Comparison of ENCODE assay signal across 10 mouse cellular contexts in genomic region chr11:121109986-121110385, GRCm38 (mm10). TPM values are rescaled to one million over a fixed set of nuclear protein-coding genes. Genes with fewer than 3 reads are reported as not detected.
DNase-seq lines count a peak whose midpoint lies in the region; ATAC-seq and TF ChIP-seq lines count a peak whose summit lies in the region.
"Had no signal": no experiment of that assay in that cellular context is flagged by ENCODE, and none has a peak within 500 bp of the region (broad histone marks: within the 10 kb centered on the region; RNA-seq: fewer than 3 reads in every experiment).

No protein-coding gene starts in this region.

- DNase-seq in cerebellum, adult 11 months, result peak; percentile 13
- DNase-seq in right cerebral cortex, postnatal 10 days (ENCODE audit: low spot score in 2 of 2), result peak; percentile 70
- DNase-seq in right cerebral cortex, postnatal 25 days, result no peak
- peak; percentile 92 for DNase-seq in lung, embryonic 14.5 days
- no peak for DNase-seq in spleen, postnatal 14 days (ENCODE audit: low spot score in 2 of 2)

- H3K36me3 ChIP-seq in heart, embryonic 11.5 days (ENCODE audit: control insufficient read depth, insufficient read depth, low read length), result no peaks in the 10 kb centered on the region
- no peaks in the 10 kb centered on the region for H3K36me3 ChIP-seq in lung, embryonic 14.5 days (ENCODE audit: insufficient read depth)
- H3K36me3 ChIP-seq: limb, embryonic 12.5 days had no signal

- H3K9me3 ChIP-seq in heart, embryonic 11.5 days (replicated peaks; ENCODE audit: control insufficient read depth, low read length), result no peaks in the 10 kb centered on the region
- H3K9me3 ChIP-seq in lung, embryonic 14.5 days (ENCODE audit: low read depth, low read length), result no peaks in the 10 kb centered on the region
- H3K9me3 ChIP-seq: limb, embryonic 12.5 days had no signal

- no peak overlapping the region for H3K9ac ChIP-seq in heart, embryonic 11.5 days (ENCODE audit: low read depth, low read length)
- no peak overlapping the region for H3K9ac ChIP-seq in lung, embryonic 14.5 days
- H3K9ac ChIP-seq: limb, embryonic 12.5 days had no signal

- no peak overlapping the region for H3K27ac ChIP-seq in heart, embryonic 11.5 days (ENCODE audit: low read depth, low read length)
- H3K27ac ChIP-seq in lung, embryonic 14.5 days (ENCODE audit: low read depth), result no peak overlapping the region
- H3K27ac ChIP-seq: limb, embryonic 12.5 days had no signal

- ATAC-seq in cerebellum, adult (ENCODE audit: insufficient number of reproducible peaks, low FRiP score, low TSS enrichment), result no peak
- peak; percentile 65; the same call in 1 of the 2 replicates for ATAC-seq in heart, embryonic 11.5 days (replicated peaks; ENCODE audit: insufficient number of reproducible peaks, low FRiP score, low TSS enrichment)
- ATAC-seq in lung, embryonic 14.5 days (ENCODE audit: insufficient read depth), result peak; percentile 84
- ATAC-seq in activated CD4-positive, CD25-positive, alpha-beta regulatory T cell, adult 4 months, result no peak

- H3K4me1 ChIP-seq in heart, embryonic 11.5 days (ENCODE audit: control insufficient read depth, insufficient read depth, low read length), result peaks cover 22% of the 10 kb centered on the region
- peaks cover 8% of the 10 kb centered on the region for H3K4me1 ChIP-seq in lung, embryonic 14.5 days (ENCODE audit: insufficient read depth)

- no peak overlapping the region for H3K4me2 ChIP-seq in heart, embryonic 11.5 days
- H3K4me2 ChIP-seq in lung, embryonic 14.5 days, result no peak overlapping the region
- H3K4me2 ChIP-seq: limb, embryonic 12.5 days had no signal

- no peak overlapping the region for H3K4me3 ChIP-seq in heart, embryonic 11.5 days (ENCODE audit: low read depth, low read length)
- H3K4me3 ChIP-seq in lung, embryonic 14.5 days (ENCODE audit: low read depth, low read length), result no peak overlapping the region
- H3K4me3 ChIP-seq: limb, embryonic 12.5 days had no signal

- no peak for TF ChIP-seq CTCF in lung, embryonic 14.5 days (IDR thresholded peaks at IDR 0.05; ENCODE audit: low read depth)

- H3K27me3 ChIP-seq in heart, embryonic 11.5 days (ENCODE audit: control insufficient read depth, insufficient read depth, low read length), result 0 out of 2 replicates have a peak, but pooled peaks cover 8% of the 10 kb centered on the region
- no peaks in the 10 kb centered on the region for H3K27me3 ChIP-seq in lung, embryonic 14.5 days (ENCODE audit: insufficient read depth, low read length)
- H3K27me3 ChIP-seq: limb, embryonic 12.5 days had no signal

- WGBS in heart, embryonic 11.5 days (ENCODE audit: insufficient replicate concordance), result 10% methylated on average over 2 of the region's 2 CpGs
- WGBS in lung, embryonic 14.5 days, result 2% methylated on average over 2 of the region's 2 CpGs

RNA-seq across cellular contexts. Expression of gene Tex19.2, which starts 8.5 kb away (rescaled TPM):
- polyA plus RNA-seq in heart, embryonic 11.5 days (2014; fragmentation: Nextera tagmentation; extraction: Ambion mirVana), result not detected in 2 replicates
- polyA plus RNA-seq in lung, embryonic 14.5 days (2014; fragmentation: Nextera tagmentation; extraction: Ambion mirVana), result not detected in 2 replicates
- polyA plus RNA-seq in activated CD4-positive, CD25-positive, alpha-beta regulatory T cell, adult 4 months (2017; shearing (Covaris generic)), result not detected
- polyA plus RNA-seq: limb, embryonic 12.5 days; stomach, embryonic 14.5 days had no signal

RNA-seq across cellular contexts. Expression of gene Sectm1a, which starts 29.0 kb away (rescaled TPM):
- not detected in 2 replicates for polyA plus RNA-seq in heart, embryonic 11.5 days (2014; fragmentation: Nextera tagmentation; extraction: Ambion mirVana)
- 0.30 TPM in 1 of 2 replicates, not detected in the other for polyA plus RNA-seq in lung, embryonic 14.5 days (2014; fragmentation: Nextera tagmentation; extraction: Ambion mirVana)
- not detected for polyA plus RNA-seq in activated CD4-positive, CD25-positive, alpha-beta regulatory T cell, adult 4 months (2017; shearing (Covaris generic))
- polyA plus RNA-seq: limb, embryonic 12.5 days; stomach, embryonic 14.5 days had no signal

RNA-seq across cellular contexts. Expression of gene Tex19.1, which starts 36.0 kb away (rescaled TPM):
- 0.14 and 0.20 TPM in 2 replicates for polyA plus RNA-seq in heart, embryonic 11.5 days (2014; fragmentation: Nextera tagmentation; extraction: Ambion mirVana)
- 0.11 TPM in 1 of 2 replicates, not detected in the other for polyA plus RNA-seq in lung, embryonic 14.5 days (2014; fragmentation: Nextera tagmentation; extraction: Ambion mirVana)
- polyA plus RNA-seq in activated CD4-positive, CD25-positive, alpha-beta regulatory T cell, adult 4 months (2017; shearing (Covaris generic)), result not detected
- polyA plus RNA-seq: limb, embryonic 12.5 days; stomach, embryonic 14.5 days had no signal

RNA-seq across cellular contexts. Expression of gene Sectm1b, which starts 46.6 kb away (rescaled TPM):
- not detected in 2 replicates for polyA plus RNA-seq in heart, embryonic 11.5 days (2014; fragmentation: Nextera tagmentation; extraction: Ambion mirVana)
- polyA plus RNA-seq in lung, embryonic 14.5 days (2014; fragmentation: Nextera tagmentation; extraction: Ambion mirVana), result not detected in 2 replicates
- not detected for polyA plus RNA-seq in activated CD4-positive, CD25-positive, alpha-beta regulatory T cell, adult 4 months (2017; shearing (Covaris generic))
- polyA plus RNA-seq: limb, embryonic 12.5 days had no signal

RNA-seq across cellular contexts. Expression of gene Uts2r, which starts 50.1 kb away (rescaled TPM):
- not detected in 2 replicates for polyA plus RNA-seq in heart, embryonic 11.5 days (2014; fragmentation: Nextera tagmentation; extraction: Ambion mirVana)
- not detected in 2 replicates for polyA plus RNA-seq in lung, embryonic 14.5 days (2014; fragmentation: Nextera tagmentation; extraction: Ambion mirVana)
- polyA plus RNA-seq in activated CD4-positive, CD25-positive, alpha-beta regulatory T cell, adult 4 months (2017; shearing (Covaris generic)), result not detected
- polyA plus RNA-seq: stomach, embryonic 14.5 days had no signal

Comparison
In these comparisons a context has a peak if more than half of its experiments do, and no peak if none do; other contexts are left out.
1. DNase-seq: peak in cerebellum, adult 11 months (single experiment), right cerebral cortex, postnatal 10 days (2 of 2) and lung, embryonic 14.5 days (single experiment); none in right cerebral cortex, postnatal 25 days (single experiment) and spleen, postnatal 14 days (0 of 2).
2. ATAC-seq: peak in heart, embryonic 11.5 days (single experiment) and lung, embryonic 14.5 days (single experiment); none in cerebellum, adult (single experiment) and activated CD4-positive, CD25-positive, alpha-beta regulatory T cell, adult 4 months (single experiment).